Mouse (Mus musculus) ES-E14 (cell line): ENCODE measurements at regions not wholly inside any gene's neighbourhood (a gene's known extent, or its start where the extent isn't known, plus 50 kb on each side); places are given as distances from the start of the nearest gene placed in this dataset.

Source experiments
- DNase-seq: peaks from one replicate; pipeline ENCODE4 v3.0.0-alpha.2; 2013; ENCODE audit warnings: low read depth, low spot score
- H3K27ac ChIP-seq: 2 replicates; pipeline ENCODE4 v1.5.1; 2012; ENCODE audit warnings: low read depth, mild to moderate bottlenecking, low read length, moderate library complexity, mixed read lengths; ENCODE audit not compliant: poor library complexity, insufficient read depth, severe bottlenecking
- H3K36me3 ChIP-seq: 2 replicates; pipeline ENCODE4 v1.6.1; 2012; ENCODE audit warnings: mild to moderate bottlenecking, low read length, moderate library complexity, mixed read lengths; ENCODE audit not compliant: control insufficient read depth, poor library complexity, insufficient read depth, severe bottlenecking
- H3K4me1 ChIP-seq, 2 experiments: fragments of 150-350 bp in 1 of 2; sonication (generic) in 1 of 2; 2 replicates each; pipeline ENCODE4 v1.6.1; 2012; ENCODE audit warnings: low read length in 2 of 2, mild to moderate bottlenecking in 1 of 2, mixed read lengths in 1 of 2; ENCODE audit not compliant: control insufficient read depth in 2 of 2, insufficient read depth in 2 of 2, poor library complexity in 1 of 2
- H3K4me3 ChIP-seq, 2 experiments: fragments of 150-350 bp in 1 of 2; sonication (generic) in 1 of 2; 2 replicates each; pipeline ENCODE4 v1.5.1; 2012; ENCODE audit warnings: low read length in 2 of 2, low read depth in 1 of 2, mild to moderate bottlenecking in 1 of 2, mixed read lengths in 1 of 2; ENCODE audit not compliant: insufficient read depth in 1 of 2, poor library complexity in 1 of 2, severe bottlenecking in 1 of 2
- H3K9ac ChIP-seq: 2 replicates; pipeline ENCODE4 v1.6.1; 2012; ENCODE audit warnings: low read depth, mild to moderate bottlenecking, low read length, mixed read lengths; ENCODE audit not compliant: poor library complexity, insufficient read depth, severe bottlenecking
- H3K9me3 ChIP-seq: fragments of 150-350 bp; sonication (generic); 2 replicates; pipeline ENCODE4 v1.6.1; 2012; ENCODE audit warnings: low read depth, mild to moderate bottlenecking, low read length; ENCODE audit not compliant: control insufficient read depth, insufficient read depth
- CHD2 ChIP-seq: IDR thresholded peaks from 2 replicates; pipeline ENCODE4 v1.6.1; 2014; ENCODE audit warnings: mild to moderate bottlenecking, low read depth, low read length, inconsistent platforms
- HCFC1 ChIP-seq: IDR thresholded peaks from 2 replicates; pipeline ENCODE4 v1.6.1; 2012; ENCODE audit warnings: low read length, inconsistent platforms, borderline replicate concordance; ENCODE audit not compliant: insufficient read depth
- MAFK ChIP-seq: IDR thresholded peaks from 2 replicates; pipeline ENCODE4 v1.6.1; 2014; ENCODE audit warnings: mild to moderate bottlenecking, low read depth, low read length, inconsistent platforms; ENCODE audit not compliant: insufficient read depth
- ZC3H11A ChIP-seq: IDR thresholded peaks from 2 replicates; pipeline ENCODE4 v1.6.1; 2012; ENCODE audit warnings: low read depth, mild to moderate bottlenecking, inconsistent platforms, low read length, borderline replicate concordance
- ZNF384 ChIP-seq: IDR thresholded peaks from 2 replicates; pipeline ENCODE4 v1.6.1; 2012; ENCODE audit warnings: low read depth, low read length, inconsistent platforms
- in situ Hi-C, 2 experiments: fragments of 600-800 bp; cut with MboI; formaldehyde crosslinking; loops; one replicate each; pipeline ENCODE4 v1.15.1; 2025; ENCODE audit warnings: low sequenced_read_pairs in 2 of 2, inconsistent platforms in 1 of 2; ENCODE audit not compliant: unreplicated experiment in 2 of 2

- no peak for TF ChIP-seq MAFK
- Histone ChIP-seq H3K36me3 (no peaks in the 10 kb centered on the region), H3K27ac (no peak overlapping the region), H3K9me3 (no peaks in the 10 kb centered on the region), H3K9ac (no peak overlapping the region), H3K4me1 (no peaks in the 10 kb centered on the region), H3K4me3 (no peak overlapping the region)
- in situ Hi-C loops: no loop called here
- no peak for DNase-seq
Measured at GRCm38 (mm10) chr7:72589241-72589668, 282.8 kb upstream of the Mctp2 start.

GRCm38 (mm10) chr7:72590351-72591115, 284.1 kb upstream of the Mctp2 start:
- no peak for DNase-seq
- Histone ChIP-seq H3K4me3 (no peak overlapping the region), H3K36me3 (no peaks in the 10 kb centered on the region), H3K9me3 (no peaks in the 10 kb centered on the region), H3K9ac (no peak overlapping the region), H3K4me1 (no peaks in the 10 kb centered on the region), H3K27ac (no peak overlapping the region)
- TF ChIP-seq ZNF384 (no peak), MAFK (no peak), HCFC1 (no peak), ZC3H11A (no peak), CHD2 (no peak)
- in situ Hi-C loops: no loop called here

GRCm38 (mm10) chr7:72592110-72592509, 285.7 kb upstream of the Mctp2 start:
- no peak for TF ChIP-seq ZC3H11A
- no peak for TF ChIP-seq ZNF384
- TF ChIP-seq CHD2: no peak
- TF ChIP-seq MAFK: no peak
- no peak for TF ChIP-seq HCFC1
- no peaks in the 10 kb centered on the region for H3K36me3 ChIP-seq
- in situ Hi-C loops: no loop called here

GRCm38 (mm10) chr7:72592649-72593048, 286.2 kb upstream of the Mctp2 start:
- in situ Hi-C loops: no loop called here

More at GRCm38 (mm10) chr7:72592110-72592509, 285.7 kb upstream of the Mctp2 start:
- no peaks in the 10 kb centered on the region for H3K4me1 ChIP-seq
- DNase-seq: no peak
- no peak overlapping the region for H3K27ac ChIP-seq
- no peak overlapping the region for H3K4me3 ChIP-seq
- H3K9ac ChIP-seq: no peak overlapping the region
- H3K9me3 ChIP-seq: no peaks in the 10 kb centered on the region

DNA sequence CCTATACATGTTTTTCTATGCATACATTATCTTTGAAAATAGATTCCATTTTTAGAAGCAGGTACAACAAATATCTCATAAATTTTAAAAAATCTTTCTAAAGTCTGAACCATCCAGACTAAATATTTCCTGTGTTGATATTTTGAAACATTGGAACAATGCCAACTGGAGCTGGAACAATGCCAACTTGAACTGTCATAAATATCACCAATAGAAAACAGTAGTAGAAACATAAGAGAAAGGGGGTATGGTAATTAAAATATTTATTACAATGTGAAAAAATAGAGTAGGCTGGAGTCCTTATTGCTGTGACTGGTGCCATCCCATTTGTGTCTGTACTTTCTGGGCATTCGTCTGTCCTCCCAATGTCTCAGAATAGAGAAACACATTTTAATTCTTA, 286.9 kb upstream of the Mctp2 start:
- DNase-seq: no peak
- no peak overlapping the region for H3K27ac ChIP-seq
- H3K36me3 ChIP-seq: no peaks in the 10 kb centered on the region
- H3K4me3 ChIP-seq: no peak overlapping the region
- in situ Hi-C loops: no loop called here
- no peaks in the 10 kb centered on the region for H3K4me1 ChIP-seq
- H3K9me3 ChIP-seq: no peaks in the 10 kb centered on the region
- TF ChIP-seq ZNF384: no peak
- no peak overlapping the region for H3K9ac ChIP-seq

More at GRCm38 (mm10) chr7:72592649-72593048, 286.2 kb upstream of the Mctp2 start:
- TF ChIP-seq ZC3H11A (no peak), ZNF384 (no peak), CHD2 (no peak), HCFC1 (no peak), MAFK (no peak)
- no peaks in the 10 kb centered on the region for H3K36me3 ChIP-seq
- H3K27ac ChIP-seq: no peak overlapping the region
- H3K9me3 ChIP-seq: no peaks in the 10 kb centered on the region
- H3K9ac ChIP-seq: no peak overlapping the region
- H3K4me1 ChIP-seq: no peaks in the 10 kb centered on the region
- no peak for DNase-seq
- no peak overlapping the region for H3K4me3 ChIP-seq
